Mouse (Mus musculus) right cerebral cortex, adult 18-20 months (tissue): Measurements from ENCODE around the gene Foxi3.
A peak's percentile ranks its signal among the peaks of the same experiment; 100 is the strongest.

ENCODE experiments used
- DNase-seq: peaks from one replicate; pipeline ENCODE4 v3.0.0; 2022; ENCODE audit warnings: mixed read lengths

The Foxi3 gene

DNA sequence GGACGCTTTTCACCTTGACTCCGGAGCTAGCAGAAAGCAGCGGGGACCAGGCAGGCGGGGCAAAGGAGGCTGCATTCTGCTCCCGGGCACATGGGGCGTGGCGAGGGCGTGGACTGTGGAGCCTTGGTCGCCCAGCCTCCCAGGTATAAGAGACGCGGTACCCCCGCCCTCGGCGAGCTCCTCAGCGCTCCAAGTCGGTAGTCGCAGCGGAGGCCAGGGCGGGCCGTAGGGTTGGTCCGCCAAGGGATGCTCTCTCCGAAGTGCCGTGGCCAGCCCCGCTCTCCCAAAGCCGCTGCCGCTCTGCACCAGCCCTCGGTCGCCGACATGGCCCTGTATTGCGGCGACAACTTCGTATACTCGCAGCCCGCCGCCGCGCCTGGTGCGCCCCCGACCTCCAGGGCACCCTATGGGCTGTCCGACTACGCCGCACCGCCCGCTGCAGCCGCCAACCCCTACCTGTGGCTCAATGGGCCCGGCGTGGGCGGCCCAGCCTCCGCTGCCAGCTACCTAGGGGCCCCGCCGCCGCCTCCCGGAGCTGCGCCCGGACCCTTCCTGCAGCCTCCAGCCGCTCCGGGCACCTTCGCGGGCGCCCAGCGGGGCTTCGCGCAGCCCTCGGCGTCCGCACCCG lies at the start of gene Foxi3:
Gene Foxi3 (plus strand): TSS at position 247 of the 628 bp plus-strand sequence.
- peak; percentile 4 for DNase-seq

DNA sequence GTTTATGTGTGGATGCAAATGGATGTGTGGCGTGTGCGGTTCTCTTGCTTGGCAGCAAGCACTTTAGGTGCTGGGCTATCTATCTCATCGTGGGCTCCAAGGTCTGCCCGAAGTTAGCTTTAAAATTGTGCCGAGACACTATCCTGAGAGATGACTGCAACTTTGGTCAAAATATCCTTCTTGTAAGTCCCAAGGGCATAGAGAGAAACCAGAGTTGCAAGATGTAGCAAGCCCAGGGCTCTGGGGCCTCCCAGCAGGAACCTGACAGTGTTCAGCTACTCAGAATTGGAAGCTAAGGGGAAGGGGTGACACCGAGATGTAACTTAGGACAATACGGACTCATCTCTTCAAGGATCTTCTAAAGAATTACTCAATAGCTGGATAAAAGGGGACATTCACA lies 46.8 kb upstream of the Foxi3 start:
- no peak for DNase-seq

DNA sequence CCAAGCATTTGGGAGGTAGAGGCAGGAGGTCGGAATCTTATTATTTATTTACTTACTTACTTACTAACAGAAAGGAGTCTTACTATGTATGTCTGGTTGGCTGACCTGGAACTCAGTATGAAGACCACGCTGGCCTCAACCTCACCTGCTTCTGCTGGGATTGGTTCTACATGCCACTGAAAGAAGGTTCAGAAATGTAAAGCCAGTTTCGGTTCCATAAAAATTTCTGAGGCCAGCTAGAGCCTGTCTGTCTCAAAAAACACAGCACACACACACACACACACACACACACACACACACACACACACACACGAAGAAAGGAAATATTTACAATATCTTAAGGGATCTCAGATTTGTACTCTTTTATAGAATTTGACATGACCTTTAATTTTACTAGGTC lies 46.0 kb upstream of the Foxi3 start:
- DNase-seq, result no peak

DNA sequence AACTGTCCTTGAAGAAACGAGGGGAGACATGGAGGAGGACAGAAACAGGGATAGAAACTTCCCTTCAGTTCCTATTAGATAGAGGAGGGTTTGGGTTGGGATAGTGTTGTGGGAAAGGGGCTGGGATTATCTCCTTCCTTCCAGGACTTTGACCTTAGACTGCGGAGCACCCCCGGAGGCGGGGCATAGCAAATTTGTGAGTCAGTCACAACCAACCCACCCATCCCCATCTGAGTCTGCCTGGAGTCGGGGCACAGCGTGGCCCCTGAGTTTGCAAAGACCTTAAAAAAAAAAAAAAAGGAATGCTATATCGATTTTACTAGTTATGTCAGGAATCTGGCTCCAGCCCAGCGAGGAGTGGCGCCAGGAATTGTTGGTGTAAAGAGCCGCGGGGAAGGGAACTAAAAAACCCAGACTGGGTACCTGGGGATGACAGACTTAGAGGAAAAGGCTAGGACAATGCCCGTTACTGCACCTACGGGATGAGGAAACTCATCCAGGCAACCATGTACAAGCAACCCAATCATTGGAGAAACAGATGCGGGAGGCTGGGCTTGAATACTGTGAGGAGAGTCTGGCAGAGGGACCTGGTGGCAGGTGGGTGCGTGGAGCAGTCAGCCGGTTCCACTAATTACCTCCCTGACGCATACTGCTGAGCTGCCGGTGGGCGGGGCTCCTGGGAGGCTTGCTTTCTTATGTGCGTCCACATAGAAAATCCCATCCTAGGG lies 44.5 kb upstream of the Foxi3 start:
- peak; percentile 38 for DNase-seq

DNA sequence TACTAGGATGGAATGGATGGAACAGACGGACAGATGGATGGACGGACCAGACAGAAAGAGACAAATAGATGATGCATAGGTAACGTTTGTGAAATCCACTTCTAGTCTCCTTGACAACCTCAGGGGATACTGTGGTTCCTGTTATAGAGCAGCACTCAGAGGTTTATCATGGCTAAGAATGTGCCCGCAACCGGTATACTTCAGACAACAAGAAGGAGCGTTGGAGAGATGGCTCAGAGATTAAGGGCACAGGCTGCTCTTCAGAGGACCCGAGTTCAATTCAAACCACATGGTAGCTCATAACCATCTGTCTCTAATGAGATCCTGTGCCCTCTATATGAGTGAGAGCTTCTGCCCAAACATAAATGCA lies 44.0 kb upstream of the Foxi3 start:
- DNase-seq, result no peak

DNA sequence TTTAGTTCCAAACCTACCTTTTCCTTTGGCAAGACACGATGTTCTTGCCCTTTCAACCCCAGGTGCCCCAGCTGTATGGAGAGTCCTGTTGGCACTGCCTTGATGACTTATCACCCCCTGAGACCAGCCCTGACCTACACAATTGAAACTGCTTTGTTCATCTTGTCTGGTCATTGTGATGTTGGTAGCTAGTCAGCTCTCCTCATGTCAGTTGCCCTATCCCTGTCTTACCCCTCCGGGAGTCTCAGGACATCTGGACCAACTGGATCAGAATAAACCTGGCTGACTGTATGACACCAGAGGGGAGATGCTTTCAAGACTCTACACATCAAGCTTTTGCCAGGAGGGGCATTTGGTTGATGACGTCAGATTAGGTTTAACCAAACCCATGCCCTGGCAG lies 37.5 kb upstream of the Foxi3 start, which contains the start of gene Tex37:
Gene Tex37 (minus strand): TSS at position 101 of the 400 bp plus-strand sequence.
- no peak for DNase-seq

DNA sequence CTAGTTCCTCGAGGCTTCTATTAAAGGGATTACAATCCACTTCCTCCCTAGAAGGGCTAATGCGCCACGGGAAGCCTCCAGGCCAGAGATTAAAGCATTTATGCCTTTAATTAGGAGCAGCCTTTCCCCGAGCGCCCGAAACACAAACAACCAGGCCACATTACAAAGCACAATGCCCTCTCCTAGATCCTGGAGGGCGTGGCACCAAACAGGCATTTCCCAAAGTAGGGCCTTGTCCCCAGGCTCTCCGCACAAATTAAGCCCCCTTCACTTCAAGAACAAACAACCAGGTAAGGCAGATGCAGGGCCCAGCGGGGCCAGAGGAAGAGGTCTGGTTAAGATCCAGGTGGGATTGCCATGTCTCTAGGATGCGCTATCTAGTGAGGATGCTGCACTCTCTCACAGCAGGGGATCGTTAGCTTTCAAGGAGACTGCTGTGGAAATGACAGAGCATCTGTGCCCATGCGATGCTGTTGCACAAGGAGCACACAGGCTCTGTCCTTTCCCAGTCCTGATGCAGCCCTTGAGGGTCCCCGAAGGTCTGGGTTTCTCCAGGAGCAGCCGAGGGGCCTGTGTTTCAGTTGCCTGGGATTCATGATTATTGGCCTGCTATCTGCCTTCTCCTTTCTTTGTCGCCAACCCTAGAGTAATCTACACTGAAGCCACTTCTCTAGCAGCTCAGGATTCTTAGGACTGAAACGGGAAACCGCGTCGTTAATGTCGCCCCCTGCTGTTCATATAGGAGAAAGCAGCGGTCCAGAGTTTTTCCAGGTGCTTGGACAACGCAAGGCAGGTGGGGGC lies 34.9 kb upstream of the Foxi3 start:
- peak; percentile 26 for DNase-seq

DNA sequence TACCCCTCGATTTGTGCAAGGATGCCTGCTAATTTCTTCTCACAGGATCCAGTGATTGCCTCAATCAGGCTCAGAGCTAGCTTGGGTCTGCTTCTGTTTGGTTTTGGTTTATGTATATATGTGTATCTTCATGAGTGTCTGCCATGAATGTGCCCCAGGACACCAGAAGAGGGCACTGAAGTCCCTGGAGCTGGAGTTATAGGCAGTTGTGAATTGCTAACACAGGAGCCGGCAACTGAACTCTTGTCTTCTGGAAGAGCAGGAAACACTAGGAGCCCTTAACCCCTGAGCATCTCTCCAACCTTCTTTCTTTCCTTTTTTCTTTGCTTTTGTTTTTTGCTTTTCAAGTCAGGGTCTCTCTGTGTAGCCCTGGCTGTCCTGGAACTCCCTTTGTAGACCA lies 24.5 kb upstream of the Foxi3 start:
- DNase-seq, result no peak

DNA sequence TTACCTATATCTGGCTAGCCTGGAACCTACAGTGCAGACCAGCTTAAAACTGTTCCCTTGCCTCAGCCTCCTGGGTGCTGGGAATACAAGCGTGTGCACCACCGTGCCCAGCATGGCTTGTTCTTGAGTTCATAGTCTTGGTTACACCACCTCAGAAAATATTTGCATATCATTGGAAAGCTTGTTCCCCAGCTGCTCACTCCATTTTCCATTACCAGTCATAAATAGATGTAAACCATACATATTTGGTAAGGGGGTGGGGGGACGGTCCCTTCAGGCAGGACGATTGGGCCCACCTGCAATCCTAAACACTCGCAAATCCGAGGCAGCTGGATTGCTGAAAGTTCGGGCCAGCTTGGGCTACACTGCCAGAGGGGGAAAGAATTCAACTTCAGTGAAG lies 3.1 kb upstream of the Foxi3 start:
- DNase-seq, result no peak

DNA sequence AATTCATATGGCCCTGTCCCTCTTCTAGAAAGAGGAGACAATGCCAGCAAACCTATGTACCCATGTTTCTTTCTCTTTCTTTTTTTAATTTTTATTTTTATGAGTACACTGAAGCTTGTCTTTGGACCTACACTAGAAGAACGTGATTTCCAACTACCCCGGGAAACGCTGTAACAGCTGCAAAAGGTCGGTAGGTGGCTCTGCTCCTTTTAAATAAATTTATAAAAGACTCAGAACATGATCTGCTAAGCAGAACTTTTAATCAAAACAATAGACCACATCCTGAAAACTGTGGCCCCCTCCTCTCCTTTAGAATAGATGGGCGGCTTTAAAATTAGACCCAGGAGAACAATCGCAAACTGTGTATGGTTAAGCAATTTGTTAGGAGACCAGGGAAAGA lies 2.3 kb upstream of the Foxi3 start:
- DNase-seq, result peak; percentile 6

DNA sequence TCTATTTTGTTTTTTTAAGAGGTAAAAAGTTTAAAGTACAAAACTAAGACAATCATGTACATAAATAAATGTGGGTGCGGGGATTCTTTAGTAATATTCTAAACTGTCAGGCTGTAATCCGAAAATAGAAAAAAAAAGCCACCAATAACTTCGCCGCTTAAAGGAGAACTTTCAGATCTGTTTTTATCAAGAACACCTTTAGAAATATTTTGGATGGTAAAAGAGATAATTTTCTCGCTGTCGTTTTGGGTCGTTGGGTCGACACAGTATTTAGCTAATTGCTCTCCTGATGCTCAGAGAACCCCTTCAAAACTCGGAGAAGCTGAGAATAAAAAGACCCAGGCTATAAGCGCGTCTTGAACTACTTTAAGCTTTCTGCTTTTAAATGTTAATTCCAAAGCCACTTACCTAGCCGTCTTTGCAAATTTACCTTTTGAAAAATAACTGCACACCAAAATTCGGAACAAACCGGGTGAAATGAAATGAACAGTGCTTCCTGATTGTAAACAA lies 985 bp upstream of the Foxi3 start:
- DNase-seq, result no peak

DNA sequence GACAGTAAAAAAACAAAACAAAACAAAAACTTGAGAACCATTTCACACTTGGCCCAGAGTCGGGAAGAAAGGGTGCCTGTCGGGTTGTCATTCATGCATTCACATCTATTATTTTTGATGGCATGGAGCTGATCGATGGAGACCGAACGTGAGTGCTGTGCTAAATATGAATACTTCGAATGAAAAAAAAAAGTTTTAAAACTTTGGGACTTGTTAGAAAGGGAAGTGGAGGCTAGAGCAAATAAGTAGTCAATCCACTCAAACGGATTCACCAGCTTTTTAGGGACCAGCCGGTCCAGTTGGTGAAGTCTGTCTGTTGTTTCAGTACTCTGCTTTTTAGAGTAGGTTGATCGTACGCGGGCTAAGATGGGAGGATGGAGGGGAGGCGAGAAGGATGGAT lies 490 bp upstream of the Foxi3 start:
- no peak for DNase-seq

DNA sequence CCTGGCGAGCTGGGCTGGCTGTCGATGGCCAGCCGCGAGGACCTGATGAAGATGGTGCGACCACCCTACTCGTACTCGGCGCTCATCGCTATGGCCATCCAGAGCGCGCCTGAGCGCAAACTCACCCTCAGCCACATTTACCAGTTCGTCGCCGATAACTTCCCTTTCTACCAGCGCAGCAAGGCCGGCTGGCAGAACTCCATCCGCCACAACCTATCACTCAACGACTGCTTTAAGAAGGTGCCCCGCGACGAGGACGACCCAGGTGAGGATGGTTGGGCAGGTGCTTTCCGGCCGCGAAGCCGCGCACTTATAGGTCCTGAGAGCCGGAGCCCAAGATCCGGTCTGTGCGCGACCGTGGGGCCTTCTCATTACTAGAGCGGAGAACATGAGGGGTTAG lies 605 bp downstream of the Foxi3 start:
- no peak for DNase-seq

DNA sequence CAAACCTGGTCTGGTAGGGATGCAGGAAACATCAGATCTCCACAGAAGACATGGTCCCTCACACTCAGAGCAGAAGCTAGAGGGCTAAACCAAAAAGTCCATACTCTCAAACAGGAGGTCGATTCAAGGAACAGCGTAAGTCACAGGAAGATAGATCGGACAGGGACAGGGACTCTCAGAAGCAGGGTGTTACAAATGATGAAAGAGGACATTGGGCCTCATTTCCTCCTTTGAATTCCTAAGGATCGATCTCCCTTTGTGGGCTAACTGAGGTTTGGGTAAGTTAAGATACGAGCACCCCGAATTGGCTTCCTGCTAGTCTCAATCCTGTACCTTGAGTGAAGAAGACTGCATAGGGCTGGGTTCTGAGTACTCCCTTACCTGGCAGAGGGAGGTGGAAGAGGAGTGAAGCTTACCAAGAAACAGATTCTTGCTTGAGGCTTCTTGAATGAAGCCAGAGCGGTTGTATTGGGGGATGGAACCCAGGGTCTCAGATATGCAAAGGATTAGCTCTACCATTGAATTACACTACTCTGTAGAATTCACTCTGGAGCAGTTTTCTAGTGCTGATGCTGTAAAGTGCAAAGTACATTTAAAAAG lies 1.1 kb downstream of the Foxi3 start:
- DNase-seq, result no peak

DNA sequence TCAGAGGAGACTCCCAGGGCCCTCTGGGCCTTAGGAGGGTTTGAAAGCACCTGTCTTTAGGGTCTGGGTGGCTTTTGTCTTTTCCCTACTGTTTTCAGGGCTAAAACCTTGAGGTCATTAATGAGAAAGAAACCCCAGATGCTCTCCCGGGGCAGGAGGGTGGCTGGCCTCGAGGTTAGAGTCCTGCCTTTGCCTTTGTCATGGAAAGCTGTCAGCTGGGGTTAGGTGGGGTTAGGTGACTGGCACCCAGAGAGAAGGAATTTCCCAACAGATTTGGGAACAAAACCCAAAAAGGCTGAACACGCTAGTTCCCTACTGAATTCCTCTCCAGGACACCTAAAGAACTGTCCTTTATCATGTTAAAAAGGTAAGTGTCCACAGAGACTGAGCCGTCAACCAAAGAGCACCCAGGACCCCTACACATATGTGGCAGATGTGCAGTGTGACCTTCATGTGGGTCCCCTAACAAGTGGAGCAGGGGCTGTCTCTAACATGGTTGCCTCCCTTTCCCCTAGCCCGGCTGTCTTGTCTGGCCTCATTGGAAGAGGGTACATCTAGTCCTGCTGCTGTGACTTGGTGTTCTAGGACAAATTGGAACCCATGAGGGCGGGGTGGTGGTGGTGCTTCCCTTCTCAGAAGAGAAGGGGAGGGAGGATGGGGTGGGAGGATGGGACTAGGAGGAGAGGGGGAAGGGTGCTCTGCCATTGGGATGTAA lies 7.9 kb downstream of the Foxi3 start:
- no peak for DNase-seq

DNA sequence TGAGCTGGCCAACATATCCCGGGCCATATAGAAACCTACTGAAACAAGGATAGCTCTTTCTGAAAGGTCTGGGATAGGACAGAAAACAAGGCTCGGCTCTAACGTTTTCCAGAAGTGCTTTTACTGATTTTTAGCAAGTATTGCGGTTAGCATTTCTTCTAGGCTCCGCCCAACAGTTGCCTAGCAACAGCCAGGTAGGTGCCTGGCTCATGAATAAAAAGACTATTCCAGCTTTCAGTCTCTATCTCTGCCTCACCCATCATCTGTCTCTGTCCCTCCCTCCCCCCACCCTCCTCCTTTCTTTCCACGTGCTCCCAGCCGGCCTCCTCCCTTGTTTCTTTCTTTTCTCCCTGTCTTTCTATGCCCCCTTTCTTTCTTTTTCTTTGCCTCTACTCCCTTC lies 9.4 kb downstream of the Foxi3 start:
- DNase-seq, result no peak

DNA sequence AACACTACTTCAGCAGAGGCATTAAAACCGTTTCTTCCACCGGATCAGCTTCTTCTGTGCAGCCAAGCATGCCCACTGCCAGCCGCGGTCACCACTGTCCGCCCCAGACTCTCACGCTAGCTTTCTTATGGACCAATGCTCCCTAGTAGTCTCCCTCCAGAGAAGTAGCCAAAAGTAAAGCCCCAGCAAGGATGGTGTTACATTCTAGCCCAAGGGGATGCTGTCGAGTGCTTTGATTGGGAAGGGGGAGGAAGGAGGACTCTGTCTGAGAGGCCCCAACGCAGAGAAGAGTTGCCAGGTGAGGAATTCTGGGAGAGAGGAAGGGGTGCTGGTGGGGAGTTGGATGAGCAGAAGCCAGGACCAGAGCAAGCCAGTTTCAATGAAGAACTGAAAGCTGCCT lies 11.1 kb downstream of the Foxi3 start:
- no peak for DNase-seq

DNA sequence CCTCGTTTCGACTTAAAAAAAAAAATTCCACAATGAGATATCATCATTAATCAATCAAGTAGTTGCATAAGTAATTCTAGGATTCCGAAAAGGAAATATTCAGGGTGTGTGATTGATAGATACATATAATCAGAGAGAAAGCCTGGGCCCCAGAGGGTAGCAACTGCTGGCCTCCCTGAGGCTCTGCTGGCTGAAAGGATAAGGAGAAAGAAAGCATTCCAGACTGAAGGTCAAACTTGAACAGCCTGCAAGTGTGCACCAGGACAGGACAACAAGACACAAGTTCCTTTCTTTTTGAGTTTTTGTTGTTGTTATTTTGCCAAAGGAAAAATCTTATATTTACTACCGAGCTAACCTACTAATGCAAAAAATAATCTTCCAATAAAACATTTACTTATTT lies 12.0 kb downstream of the Foxi3 start:
- no peak for DNase-seq

DNA sequence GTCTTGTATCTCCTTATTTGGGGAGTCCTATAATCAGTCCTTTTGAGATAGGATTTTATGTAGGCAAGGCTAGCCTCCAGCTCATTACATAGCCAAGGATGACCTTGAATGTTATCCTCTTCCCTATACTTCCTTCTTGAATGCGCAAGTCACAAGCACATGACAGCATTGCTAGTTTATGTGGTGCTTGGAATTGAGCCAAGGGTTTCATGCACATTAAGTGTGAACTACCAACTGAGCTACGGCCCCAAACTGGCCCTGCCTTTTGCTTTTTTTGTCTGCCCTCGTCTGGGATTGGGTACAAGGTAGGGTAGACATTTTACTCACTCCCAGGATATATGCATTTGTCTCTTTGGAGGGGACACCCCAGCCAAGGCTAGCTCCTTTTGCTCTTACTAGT lies 16.7 kb downstream of the Foxi3 start:
- DNase-seq, result no peak

DNA sequence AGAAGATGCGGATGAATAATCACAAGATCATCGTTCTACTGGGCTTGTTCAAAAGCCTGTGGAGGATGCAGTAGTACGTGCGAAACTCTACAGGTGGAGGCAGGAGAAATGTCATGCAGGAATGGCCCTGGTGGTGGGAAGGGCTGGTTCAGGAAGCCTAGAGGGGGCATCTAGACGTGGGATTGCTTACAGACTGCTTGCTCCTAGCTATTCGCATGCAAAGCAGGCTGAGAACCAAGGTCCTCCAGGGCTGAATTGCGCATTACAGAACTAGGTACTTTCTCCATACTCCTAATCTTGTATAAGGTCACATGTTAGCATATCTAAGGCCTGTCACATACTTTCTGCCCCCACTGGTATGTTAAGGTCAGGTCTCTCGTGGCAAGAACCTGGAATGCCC lies 24.7 kb downstream of the Foxi3 start:
- no peak for DNase-seq

DNA sequence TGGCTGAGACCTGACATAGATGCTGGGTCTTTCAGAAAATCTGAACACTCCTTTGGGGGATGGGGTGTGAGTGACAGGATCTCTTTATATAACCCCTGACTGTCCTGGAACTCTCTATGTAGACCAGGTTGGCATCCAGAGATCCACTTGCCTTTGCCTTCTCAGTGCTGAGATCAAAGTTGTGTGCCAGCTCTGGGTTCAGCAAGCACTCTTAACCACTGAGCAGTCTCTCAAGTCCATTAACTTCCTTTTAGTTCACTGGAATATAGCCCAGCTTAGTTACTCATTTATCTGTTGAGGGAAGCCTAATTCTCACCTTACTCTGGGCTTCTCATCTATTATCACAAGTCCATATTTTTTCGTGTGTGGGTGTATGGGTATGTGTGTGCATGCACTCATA lies 26.1 kb downstream of the Foxi3 start:
- DNase-seq, result no peak

DNA sequence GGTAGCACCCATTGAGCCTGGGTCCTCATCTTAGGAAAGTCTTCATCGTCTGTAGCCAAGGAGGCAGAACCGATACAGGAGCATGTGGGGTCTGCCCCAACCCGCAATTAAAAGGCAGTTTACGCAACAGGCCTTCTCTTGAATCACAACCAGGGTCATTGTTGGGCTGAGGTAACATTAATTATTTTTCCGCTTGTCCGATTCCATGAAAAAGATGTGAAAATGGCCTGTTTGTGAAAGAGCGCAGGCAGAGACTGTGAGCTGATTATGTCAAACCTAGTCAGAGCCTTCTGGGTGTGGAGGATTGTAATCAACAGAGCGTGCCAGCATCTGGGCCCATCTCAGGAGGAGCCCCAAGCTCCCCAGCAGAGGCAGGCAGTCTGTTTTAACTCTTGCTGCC lies 30.4 kb downstream of the Foxi3 start:
- no peak for DNase-seq
